Mouse (Mus musculus) hindbrain, embryonic 10.5 days (tissue): ENCODE measurements around the gene Dnah8. TPM values are rescaled to one million over a fixed set of nuclear protein-coding genes. Genes with fewer than 3 reads are reported as not detected.

ENCODE experiments used
- DNase-seq: peaks from one replicate; pipeline ENCODE4 v3.0.0-alpha.2; 2017; ENCODE audit warnings: low spot score
- H3K27ac ChIP-seq: fragments of 300-500 bp; sonication (generic); 2 replicates; pipeline ENCODE4 v1.5.1; 2016; ENCODE audit warnings: mild to moderate bottlenecking, moderate library complexity
- H3K27me3 ChIP-seq: fragments of 300-500 bp; sonication (generic); 2 replicates; pipeline ENCODE4 v1.6.1; 2016; ENCODE audit warnings: mild to moderate bottlenecking; ENCODE audit not compliant: poor library complexity, insufficient read depth, severe bottlenecking
- H3K36me3 ChIP-seq: fragments of 300-500 bp; sonication (generic); 2 replicates; pipeline ENCODE4 v1.6.1; 2016; ENCODE audit warnings: mild to moderate bottlenecking, moderate library complexity
- H3K4me1 ChIP-seq: fragments of 300-500 bp; sonication (generic); replicated peaks from 2 replicates; pipeline ENCODE4 v1.6.1; 2016; ENCODE audit warnings: mild to moderate bottlenecking
- H3K4me3 ChIP-seq: fragments of 300-500 bp; sonication (generic); 2 replicates; pipeline ENCODE4 v1.5.1; 2016; ENCODE audit warnings: mild to moderate bottlenecking, moderate library complexity
- H3K9me3 ChIP-seq: fragments of 300-500 bp; sonication (generic); 2 replicates; pipeline ENCODE4 v1.6.1; 2016; ENCODE audit warnings: mild to moderate bottlenecking, moderate library complexity
- WGBS: fragments of 180-500 bp; shearing (Covaris S2); methylation state at CpG from one replicate; pipeline ENCODE4 v1.1.7; 2016; 5-methylcytosine and 5-hydroxymethylcytosine counted together
- polyA plus RNA-seq: library from polyadenylated mRNA; unstranded; fragments of >200 nt; fragmentation: Nextera tagmentation; extraction: Ambion mirVana; gene quantifications from 2 replicates; pipeline ENCODE4 v1.2.1, GENCODE M21; 2016

Dnah8 gene
- polyA plus RNA-seq, 1 experiment from 2014 or later, result 1.0 TPM

DNA sequence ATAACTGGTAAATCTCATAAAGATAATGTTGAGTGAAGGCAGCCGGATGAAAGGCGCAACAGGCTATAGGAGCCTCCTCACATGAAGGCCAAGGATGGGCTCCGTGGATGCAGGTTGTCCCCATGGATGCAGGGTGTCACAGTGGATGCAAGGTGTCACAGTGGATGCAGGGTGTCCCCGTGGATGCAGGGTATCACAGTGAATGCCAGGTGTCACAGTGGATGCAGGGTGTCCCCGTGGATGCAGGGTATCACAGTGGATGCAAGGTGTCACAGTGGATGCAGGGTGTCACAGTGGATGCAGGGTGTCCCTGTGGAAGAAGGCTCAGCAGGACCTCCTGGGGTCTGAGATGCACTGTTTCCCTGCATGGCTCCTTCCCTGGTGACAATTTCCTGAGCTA lies 233.2 kb downstream of the Dnah8 start:
- Histone ChIP-seq H3K9me3 (no peaks in the 10 kb centered on the region), H3K36me3 (no peaks in the 10 kb centered on the region), H3K27ac (no peak overlapping the region), H3K4me1 (peaks cover 32% of the 10 kb centered on the region), H3K27me3 (peaks cover 19% of the 10 kb centered on the region), H3K4me3 (no peak overlapping the region)
- WGBS, result 88% methylated on average over 5 of the region's 5 CpGs
- no peak for DNase-seq

DNA sequence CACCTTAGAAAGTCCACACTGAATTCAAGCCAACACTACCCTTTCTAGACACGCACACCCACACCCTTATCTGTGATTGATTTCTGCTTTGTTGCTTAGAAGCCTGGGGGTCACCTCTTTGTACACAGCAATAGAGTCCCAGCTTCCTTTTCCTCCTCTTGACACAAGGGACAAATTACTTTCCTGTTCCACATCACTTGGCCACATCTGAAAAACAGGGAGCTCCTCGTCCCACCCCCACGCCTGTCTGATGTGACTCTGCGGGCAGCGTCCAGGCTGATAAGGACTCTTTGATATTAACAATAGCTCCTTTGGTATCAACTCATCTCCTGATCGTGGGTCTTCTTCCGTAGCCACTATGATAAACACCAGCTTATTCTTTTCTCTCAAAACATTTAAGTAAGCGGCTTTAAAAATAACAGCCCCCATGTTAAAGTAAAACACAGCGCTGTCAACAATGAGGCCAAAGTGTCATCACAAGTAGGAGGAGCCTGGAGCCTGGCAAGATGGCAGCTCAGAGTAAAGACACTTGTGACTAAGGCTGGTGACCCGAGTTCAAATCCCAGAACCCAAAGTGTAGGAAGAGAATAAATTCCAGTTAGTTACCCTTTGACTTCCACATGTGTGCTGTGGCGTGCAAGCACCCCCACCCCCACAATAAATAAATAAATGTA lies 234.6 kb downstream of the Dnah8 start:
- WGBS, result 55% methylated on average over 11 of the region's 11 CpGs

DNA sequence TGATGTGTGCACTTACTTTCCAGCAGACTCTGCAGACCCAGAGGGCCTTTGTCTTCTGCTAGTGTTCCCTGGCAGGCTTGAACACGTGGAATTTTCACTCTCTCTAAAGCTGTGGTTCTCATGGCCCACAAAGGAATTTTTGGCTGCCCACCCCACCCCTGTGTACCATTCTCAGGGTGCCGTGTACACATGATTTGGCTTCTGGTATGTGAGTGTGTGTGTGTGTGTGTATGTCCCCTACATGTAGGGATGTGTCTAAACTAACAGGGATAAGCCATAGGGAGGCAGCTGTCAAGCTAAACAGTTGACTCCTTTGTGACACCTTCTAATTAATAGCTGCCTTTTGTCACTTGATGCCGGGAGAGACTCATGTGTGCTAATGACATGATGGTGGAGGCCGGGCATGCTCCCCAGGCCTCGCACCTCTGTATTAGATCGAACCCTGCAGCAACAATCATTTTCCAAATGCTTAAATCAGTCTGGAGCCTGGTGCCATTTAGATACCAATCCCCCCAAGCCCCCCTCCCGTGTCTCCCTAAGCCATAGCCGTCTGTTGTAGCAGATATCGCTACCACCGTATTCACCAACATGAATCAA lies 235.9 kb downstream of the Dnah8 start:
- Histone ChIP-seq H3K27ac (peak overlapping the region; percentile 76), H3K9me3 (no peaks in the 10 kb centered on the region), H3K36me3 (no peaks in the 10 kb centered on the region), H3K4me3 (no peak overlapping the region), H3K27me3 (peaks cover 19% of the 10 kb centered on the region), H3K4me1 (peaks cover 56% of the 10 kb centered on the region)
- WGBS, result 53% methylated on average over 10 of the region's 10 CpGs
- no peak for DNase-seq

More for the DNA sequence above, 234.6 kb downstream of the Dnah8 start:
- peaks cover 19% of the 10 kb centered on the region for H3K27me3 ChIP-seq
- peaks cover 46% of the 10 kb centered on the region for H3K4me1 ChIP-seq
- no peak overlapping the region for H3K27ac ChIP-seq
- H3K9me3 ChIP-seq, result no peaks in the 10 kb centered on the region
- H3K4me3 ChIP-seq, result no peak overlapping the region
- no peak for DNase-seq
- no peaks in the 10 kb centered on the region for H3K36me3 ChIP-seq

DNA sequence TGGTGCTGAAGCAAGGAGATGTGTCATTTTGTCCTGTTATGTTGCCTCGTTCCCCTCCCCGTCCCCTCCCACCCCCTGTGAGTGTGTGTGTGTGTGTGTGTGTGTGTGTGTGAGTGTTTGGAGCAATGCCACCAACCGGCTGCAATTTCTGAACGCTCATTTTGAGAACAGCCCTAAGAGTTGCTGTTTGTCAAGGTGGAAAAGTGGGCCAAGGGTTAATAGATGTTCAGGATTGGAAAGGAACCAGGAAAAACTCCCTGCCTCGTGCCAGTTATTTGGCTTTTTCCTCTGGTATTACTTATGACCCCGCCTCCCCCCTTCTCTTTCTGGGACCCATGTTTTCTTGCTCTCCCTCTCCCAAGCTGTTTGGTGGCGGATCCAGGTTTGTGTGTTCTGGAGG lies 236.5 kb downstream of the Dnah8 start:
- DNase-seq, result no peak
- H3K27me3 ChIP-seq, result peaks cover 19% of the 10 kb centered on the region
- WGBS, result 74% methylated on average over 7 of the region's 7 CpGs
- no peaks in the 10 kb centered on the region for H3K36me3 ChIP-seq
- H3K4me1 ChIP-seq, result peaks cover 56% of the 10 kb centered on the region
- H3K9me3 ChIP-seq, result no peaks in the 10 kb centered on the region
- peak overlapping the region; percentile 76 for H3K27ac ChIP-seq
- no peak overlapping the region for H3K4me3 ChIP-seq

DNA sequence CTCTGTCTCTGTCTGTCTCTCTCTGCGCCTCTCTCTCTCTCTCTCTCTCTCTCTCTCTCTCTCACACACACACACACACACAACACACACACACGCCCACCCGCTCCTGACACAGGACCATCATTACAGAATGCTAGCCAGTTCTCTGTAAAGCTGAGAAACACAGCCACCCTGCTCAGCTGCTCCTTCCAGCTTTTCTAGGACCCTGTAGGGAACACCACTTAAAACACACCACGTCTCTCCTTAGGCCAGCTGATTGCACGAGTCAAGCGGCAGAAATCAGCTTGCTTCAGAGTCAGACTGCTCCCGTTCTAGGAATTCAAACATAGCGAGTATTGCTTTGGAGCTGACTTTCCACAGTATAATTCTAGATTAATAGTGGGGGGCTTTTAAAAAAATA lies 242.1 kb downstream of the Dnah8 start:
- H3K27ac ChIP-seq, result no peak overlapping the region
- no peaks in the 10 kb centered on the region for H3K27me3 ChIP-seq
- no peak overlapping the region for H3K4me3 ChIP-seq
- no peak for DNase-seq
- peaks cover 43% of the 10 kb centered on the region for H3K4me1 ChIP-seq
- H3K9me3 ChIP-seq, result no peaks in the 10 kb centered on the region
- WGBS, result 75% methylated on average over 8 of the region's 8 CpGs
- no peaks in the 10 kb centered on the region for H3K36me3 ChIP-seq

DNA sequence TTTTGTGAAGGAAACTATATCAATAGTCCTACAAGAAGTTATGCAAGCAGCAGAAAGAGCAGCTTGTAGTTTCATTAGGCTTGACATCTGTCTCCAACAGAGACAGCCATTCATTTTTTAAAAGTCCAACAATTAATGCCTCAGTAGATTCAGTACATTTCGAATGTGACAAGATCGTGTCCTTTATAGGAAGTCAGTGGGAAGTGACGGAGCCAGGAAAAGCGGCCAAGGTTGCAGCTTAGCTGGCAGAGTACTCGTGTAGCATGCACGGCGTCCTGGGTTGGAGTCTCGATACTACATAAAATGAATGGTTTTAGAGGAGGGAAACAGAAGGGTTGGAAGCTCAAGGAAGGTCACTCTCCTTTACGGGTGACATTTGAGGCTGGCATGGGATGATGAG lies 242.8 kb downstream of the Dnah8 start:
- Histone ChIP-seq H3K4me3 (no peak overlapping the region), H3K27ac (no peak overlapping the region), H3K9me3 (no peaks in the 10 kb centered on the region), H3K27me3 (no peaks in the 10 kb centered on the region), H3K36me3 (no peaks in the 10 kb centered on the region), H3K4me1 (peaks cover 40% of the 10 kb centered on the region)
- 84% methylated on average over 9 of the region's 9 CpGs for WGBS
- DNase-seq, result no peak

DNA sequence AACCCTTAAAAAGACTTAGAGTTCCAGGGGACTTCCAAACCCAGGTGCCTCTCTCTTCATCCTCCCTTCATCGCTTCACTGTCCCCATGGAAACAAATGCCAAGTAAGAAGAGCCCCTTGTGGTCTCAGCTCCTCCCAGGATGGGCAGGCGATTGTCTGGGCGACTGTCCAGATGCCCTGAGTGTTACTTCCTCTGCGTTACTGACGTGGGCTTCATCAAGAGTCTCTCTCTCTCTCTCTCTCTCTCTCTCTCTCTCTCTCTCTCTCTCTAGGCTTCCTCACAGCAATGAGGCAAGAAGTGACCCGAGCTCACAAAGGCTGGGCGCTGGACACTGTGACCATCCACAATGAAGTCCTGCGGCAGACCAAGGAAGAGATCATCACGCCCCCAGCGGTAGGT lies 246.9 kb downstream of the Dnah8 start:
- DNase-seq, result no peak
- peaks cover 6% of the 10 kb centered on the region; the same call in 1 of the 2 replicates for H3K9me3 ChIP-seq
- H3K27ac ChIP-seq, result peak overlapping the region; percentile 47; the same call in 1 of the 2 replicates
- 34% methylated on average over 10 of the region's 10 CpGs for WGBS
- H3K4me3 ChIP-seq, result no peak overlapping the region
- no peaks in the 10 kb centered on the region for H3K27me3 ChIP-seq
- H3K4me1 ChIP-seq, result peaks cover 12% of the 10 kb centered on the region
- no peaks in the 10 kb centered on the region for H3K36me3 ChIP-seq

DNA sequence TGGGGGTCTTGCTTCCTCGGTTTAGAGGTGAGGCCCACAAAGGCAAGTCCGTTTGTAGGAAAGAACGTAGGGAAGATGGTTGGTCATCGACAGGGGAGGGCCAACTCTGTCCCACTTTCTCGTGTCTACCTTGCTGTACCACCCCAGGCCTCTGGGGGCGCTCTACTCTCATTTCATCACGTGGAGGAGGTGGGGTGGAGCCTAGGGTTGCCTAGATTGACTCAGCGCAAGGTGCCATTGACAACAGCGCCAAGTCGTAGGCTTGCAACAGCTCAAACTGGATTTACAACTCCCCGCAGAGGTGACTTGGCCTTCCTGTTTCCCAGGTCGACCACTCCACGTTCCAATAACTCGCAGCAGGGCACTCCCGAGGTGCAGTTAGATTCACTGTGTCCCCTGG lies 250.1 kb downstream of the Dnah8 start:
- H3K4me1 ChIP-seq, result peaks cover 20% of the 10 kb centered on the region
- no peak for DNase-seq
- no peak overlapping the region for H3K4me3 ChIP-seq
- 55% methylated on average over 15 of the region's 15 CpGs for WGBS
- no peaks in the 10 kb centered on the region for H3K27me3 ChIP-seq
- H3K27ac ChIP-seq, result no peak overlapping the region
- peaks cover 6% of the 10 kb centered on the region; the same call in 1 of the 2 replicates for H3K9me3 ChIP-seq
- H3K36me3 ChIP-seq, result no peaks in the 10 kb centered on the region

DNA sequence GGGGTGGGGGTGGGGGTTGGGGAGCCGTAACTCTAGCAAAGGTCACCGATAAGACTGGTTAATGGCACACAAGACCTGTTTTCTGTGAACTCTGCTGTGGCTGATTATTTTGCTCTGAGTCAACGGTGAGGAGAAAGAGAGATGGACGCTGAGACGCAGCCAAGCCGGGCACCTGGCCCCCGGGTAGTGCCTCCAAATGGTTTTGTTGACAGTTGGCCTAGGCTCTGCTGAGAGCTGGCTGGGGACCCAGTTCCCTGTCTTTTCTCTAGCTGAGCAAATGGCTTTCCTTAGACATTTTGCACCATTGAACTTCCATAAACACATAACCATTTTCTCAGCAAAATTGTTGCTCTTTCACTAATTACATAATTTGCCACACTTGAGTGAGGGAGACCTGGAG lies 253.3 kb downstream of the Dnah8 start:
- peaks cover 4% of the 10 kb centered on the region; the same call in 1 of the 2 replicates for H3K27me3 ChIP-seq
- no peak for DNase-seq
- peaks cover 6% of the 10 kb centered on the region; the same call in 1 of the 2 replicates for H3K9me3 ChIP-seq
- H3K36me3 ChIP-seq, result no peaks in the 10 kb centered on the region
- WGBS, result 87% methylated on average over 7 of the region's 7 CpGs
- H3K27ac ChIP-seq, result no peak overlapping the region
- H3K4me1 ChIP-seq, result peaks cover 22% of the 10 kb centered on the region
- no peak overlapping the region for H3K4me3 ChIP-seq

DNA sequence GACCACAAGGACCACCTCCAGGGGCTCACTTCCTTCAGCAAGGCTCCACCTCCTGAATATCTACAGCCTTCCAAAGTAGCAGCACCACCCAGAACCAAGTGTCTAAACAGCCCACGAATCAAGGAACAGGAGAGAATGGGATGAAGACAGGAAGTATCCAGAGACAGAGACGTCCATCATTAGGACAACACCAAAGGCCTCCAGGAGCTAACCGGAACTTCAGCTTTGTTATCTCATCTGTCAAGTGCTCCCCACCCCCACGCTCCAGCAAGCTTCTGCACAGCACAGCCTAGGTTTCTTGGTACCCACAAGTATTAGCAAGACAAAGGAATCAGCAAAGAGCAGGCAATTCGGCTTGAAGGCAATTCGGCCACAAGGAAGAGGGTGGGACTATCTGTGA lies 254.5 kb downstream of the Dnah8 start:
- no peak for DNase-seq
- H3K4me1 ChIP-seq, result peaks cover 34% of the 10 kb centered on the region
- H3K27ac ChIP-seq, result peak overlapping the region; percentile 20; the same call in 1 of the 2 replicates
- no peak overlapping the region for H3K4me3 ChIP-seq
- peaks cover 8% of the 10 kb centered on the region for H3K27me3 ChIP-seq
- H3K36me3 ChIP-seq, result no peaks in the 10 kb centered on the region
- peaks cover 6% of the 10 kb centered on the region; the same call in 1 of the 2 replicates for H3K9me3 ChIP-seq
- WGBS, result 28% methylated on average over 6 of the region's 6 CpGs

DNA sequence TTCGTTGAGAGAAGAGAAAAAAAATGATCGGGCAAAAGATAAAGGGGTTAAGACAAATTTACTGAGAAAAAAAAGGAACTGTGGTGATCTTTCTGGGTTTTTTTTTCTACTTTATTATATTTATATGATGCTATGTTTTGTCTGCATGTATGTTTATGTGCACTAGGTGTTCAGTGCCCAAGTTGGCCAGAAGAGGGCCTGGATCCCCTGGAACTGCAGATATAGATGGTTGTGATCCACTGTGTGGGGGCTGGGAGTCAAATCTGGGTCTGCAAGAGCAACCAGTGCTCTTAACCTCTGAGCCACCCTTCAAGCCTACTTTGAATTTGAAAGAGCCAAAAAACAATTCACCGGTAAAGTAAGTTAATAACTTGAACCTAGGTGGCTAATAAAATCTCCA lies 256.2 kb downstream of the Dnah8 start:
- peaks cover 8% of the 10 kb centered on the region for H3K27me3 ChIP-seq
- peaks cover 3% of the 10 kb centered on the region; the same call in 1 of the 2 replicates for H3K9me3 ChIP-seq
- H3K27ac ChIP-seq, result no peak overlapping the region
- WGBS, result 86% methylated on average over 3 of the region's 3 CpGs
- H3K36me3 ChIP-seq, result no peaks in the 10 kb centered on the region
- no peak for DNase-seq
- no peak overlapping the region for H3K4me3 ChIP-seq
- peaks cover 34% of the 10 kb centered on the region for H3K4me1 ChIP-seq

DNA sequence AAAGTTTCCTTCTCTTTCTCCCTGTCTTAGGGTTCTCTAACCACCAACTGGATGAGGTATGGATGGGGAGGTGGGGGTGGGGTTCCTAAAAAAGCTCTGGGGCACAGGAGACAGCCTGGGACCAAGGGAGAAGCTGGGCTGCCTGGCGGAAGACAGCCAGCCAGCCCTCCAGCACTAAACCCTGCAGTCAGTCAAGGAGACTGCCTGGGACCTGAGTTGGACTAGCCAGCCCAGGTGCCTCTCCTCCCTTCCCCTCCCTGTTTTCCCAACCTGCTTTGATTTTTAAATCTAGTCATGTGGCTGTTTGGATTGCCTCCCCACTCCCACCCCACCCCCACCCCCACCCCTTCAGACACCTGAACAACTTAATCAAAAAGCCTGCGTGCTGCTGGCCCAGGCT lies 256.8 kb downstream of the Dnah8 start:
- H3K4me3 ChIP-seq, result no peak overlapping the region
- H3K4me1 ChIP-seq, result peaks cover 34% of the 10 kb centered on the region
- 68% methylated on average over 2 of the region's 2 CpGs for WGBS

DNA sequence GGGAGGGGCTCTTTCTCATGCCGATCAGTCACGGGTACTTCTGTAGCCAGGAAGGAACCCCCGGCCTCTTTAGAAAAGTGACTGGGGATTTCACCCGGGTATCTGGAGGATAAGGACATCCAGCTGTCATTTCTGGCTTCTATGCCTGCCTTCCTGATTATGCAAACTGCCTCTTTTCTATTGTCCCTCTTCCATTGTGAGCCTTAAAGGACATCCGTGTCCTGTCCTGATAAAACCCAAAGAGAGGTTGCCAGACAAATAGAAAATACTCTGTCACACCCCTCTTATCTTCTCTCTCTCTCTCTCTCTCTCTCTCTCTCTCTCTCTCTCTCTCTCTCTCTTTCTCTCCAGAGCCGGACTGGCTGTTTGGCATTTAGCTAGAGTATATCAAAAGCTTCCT lies 258.1 kb downstream of the Dnah8 start:
- Histone ChIP-seq H3K27ac (peak overlapping the region; percentile 77; the same call in 1 of the 2 replicates), H3K27me3 (peaks cover 8% of the 10 kb centered on the region), H3K4me3 (peak overlapping the region; percentile 28; the same call in 1 of the 2 replicates), H3K9me3 (peaks cover 3% of the 10 kb centered on the region; the same call in 1 of the 2 replicates), H3K36me3 (no peaks in the 10 kb centered on the region), H3K4me1 (peaks cover 34% of the 10 kb centered on the region)
- 4% methylated on average over 6 of the region's 6 CpGs for whole genome bisulfite sequencing
- no peak for DNase-seq

More for the DNA sequence above, 256.8 kb downstream of the Dnah8 start:
- H3K27ac ChIP-seq, result no peak overlapping the region
- peaks cover 3% of the 10 kb centered on the region; the same call in 1 of the 2 replicates for H3K9me3 ChIP-seq
- peaks cover 8% of the 10 kb centered on the region for H3K27me3 ChIP-seq
- no peaks in the 10 kb centered on the region for H3K36me3 ChIP-seq
- no peak for DNase-seq
